Mouse (Mus musculus) stomach, postnatal 0 days (tissue): ENCODE results near the gene A930009A15Rik.

ENCODE experiments used
- CTCF ChIP-seq: IDR thresholded peaks from 2 replicates; pipeline ENCODE4 v1.5.1; 2016; ENCODE audit warnings: antibody characterized with exemption, low read depth, mild to moderate bottlenecking, moderate library complexity
- EP300 ChIP-seq: optimal IDR thresholded peaks from 2 replicates; pipeline ENCODE3; 2016; ENCODE audit warnings: antibody characterized with exemption

GRCm38 (mm10) chr10:115569712-115570491 is at the start of gene A930009A15Rik:
- TF ChIP-seq CTCF (no peak), EP300 (no peak)
